16 mouse cellular contexts compared by ENCODE assay signal in genomic region chrX:99555976-99556781, GRCm38 (mm10).
DNase-seq lines count a peak whose midpoint lies in the region; ATAC-seq and TF ChIP-seq lines count a peak whose summit lies in the region.
"Had no signal": no experiment of that assay in that cellular context is flagged by ENCODE, and none has a peak within 500 bp of the region (broad histone marks: within the 10 kb centered on the region; RNA-seq: fewer than 3 reads in every experiment).

No protein-coding gene starts in this region.

- H3K4me1 ChIP-seq in forebrain, embryonic 14.5 days (ENCODE audit: control insufficient read depth, insufficient read depth, low read length) = peaks cover 11% of the 10 kb centered on the region
- peaks cover 8% of the 10 kb centered on the region for H3K4me1 ChIP-seq in midbrain, embryonic 15.5 days
- no peaks in the 10 kb centered on the region for H3K4me1 ChIP-seq in lung, postnatal 0 days (ENCODE audit: insufficient read depth, low read depth, low read length)
- H3K4me1 ChIP-seq: embryonic facial prominence, embryonic 12.5 days had no signal

- H3K27ac ChIP-seq in forebrain, embryonic 14.5 days (ENCODE audit: low read depth, low read length) = peak overlapping the region; percentile 82
- no peak overlapping the region for H3K27ac ChIP-seq in midbrain, embryonic 15.5 days
- no peak overlapping the region for H3K27ac ChIP-seq in lung, postnatal 0 days (ENCODE audit: low read length)
- H3K27ac ChIP-seq: embryonic facial prominence, embryonic 12.5 days; kidney, postnatal 0 days; macrophage had no signal

- DNase-seq in 3T3-L1 (ENCODE audit: low read depth, low spot score) (peak; percentile 41), ES-CJ7 (ENCODE audit: low read depth, low spot score) (peak; percentile 50)
- peak; percentile 88 for DNase-seq in forebrain, embryonic 14.5 days (ENCODE audit: low spot score)
- no peak for DNase-seq in natural killer cell, adult 2 months (ENCODE audit: low spot score in 2 of 2)
- no peak for DNase-seq in lung, postnatal 0 days (ENCODE audit: low spot score)
- DNase-seq: adrenal gland, postnatal 25 days; cerebellum, adult 8-10 months; liver; lung, adult 18-20 months; thymus, postnatal 36 days had no signal

- WGBS in forebrain, embryonic 14.5 days = 27% methylated on average over 13 of the region's 13 CpGs
- WGBS in midbrain, embryonic 15.5 days = 39% methylated on average over 13 of the region's 13 CpGs
- WGBS in lung, postnatal 0 days = 59% methylated on average over 13 of the region's 13 CpGs

- no peak for TF ChIP-seq EP300 in lung, postnatal 0 days (IDR thresholded peaks at IDR 0.05)

- no peak overlapping the region for H3K9ac ChIP-seq in forebrain, embryonic 14.5 days (ENCODE audit: low read length)
- no peak overlapping the region for H3K9ac ChIP-seq in midbrain, embryonic 15.5 days
- no peak overlapping the region for H3K9ac ChIP-seq in lung, postnatal 0 days (replicated peaks; ENCODE audit: low read depth)
- H3K9ac ChIP-seq: embryonic facial prominence, embryonic 12.5 days; heart, embryonic 12.5 days had no signal

- H3K4me2 ChIP-seq in forebrain, embryonic 14.5 days (ENCODE audit: low read length) = no peak overlapping the region
- no peak overlapping the region for H3K4me2 ChIP-seq in midbrain, embryonic 15.5 days
- H3K4me2 ChIP-seq in lung, postnatal 0 days (replicated peaks; ENCODE audit: low read depth, low read length) = no peak overlapping the region
- H3K4me2 ChIP-seq: embryonic facial prominence, embryonic 12.5 days; heart, embryonic 12.5 days had no signal

- no peak for TF ChIP-seq CTCF in lung, postnatal 0 days (IDR thresholded peaks at IDR 0.05)

- ATAC-seq in forebrain, embryonic 14.5 days = peak; percentile 79
- ATAC-seq in midbrain, embryonic 15.5 days (replicated peaks) = peak; percentile 50; the same call in 1 of the 2 replicates
- ATAC-seq in lung, postnatal 0 days = no peak
- ATAC-seq in megakaryocyte progenitor cell, adult 5-6 weeks (replicated peaks; ENCODE audit: poor library complexity) = no peak

- H3K27me3 ChIP-seq in forebrain, embryonic 14.5 days (replicated peaks; ENCODE audit: control insufficient read depth, insufficient read depth, low read length) = 0 out of 2 replicates have a peak, but pooled peaks cover 2% of the 10 kb centered on the region
- peaks cover 47% of the 10 kb centered on the region for H3K27me3 ChIP-seq in midbrain, embryonic 15.5 days (replicated peaks)
- no peaks in the 10 kb centered on the region for H3K27me3 ChIP-seq in lung, postnatal 0 days (replicated peaks; ENCODE audit: insufficient read depth, low read length)

- no peaks in the 10 kb centered on the region for H3K36me3 ChIP-seq in forebrain, embryonic 14.5 days (ENCODE audit: control insufficient read depth, insufficient read depth, low read length)
- no peaks in the 10 kb centered on the region for H3K36me3 ChIP-seq in midbrain, embryonic 15.5 days (replicated peaks)
- H3K36me3 ChIP-seq in lung, postnatal 0 days (ENCODE audit: insufficient read depth, low read length) = no peaks in the 10 kb centered on the region
- H3K36me3 ChIP-seq: embryonic facial prominence, embryonic 12.5 days; heart, embryonic 12.5 days had no signal

- no peak overlapping the region for H3K4me3 ChIP-seq in forebrain, embryonic 14.5 days (ENCODE audit: low read depth, low read length)
- no peak overlapping the region for H3K4me3 ChIP-seq in midbrain, embryonic 15.5 days
- no peak overlapping the region for H3K4me3 ChIP-seq in lung, postnatal 0 days (ENCODE audit: low read depth, low read length)
- H3K4me3 ChIP-seq: embryonic facial prominence, embryonic 12.5 days; heart, embryonic 12.5 days had no signal

- no peaks in the 10 kb centered on the region for H3K9me3 ChIP-seq in forebrain, embryonic 14.5 days (replicated peaks; ENCODE audit: control insufficient read depth, low read length)
- H3K9me3 ChIP-seq in midbrain, embryonic 15.5 days = no peaks in the 10 kb centered on the region
- no peaks in the 10 kb centered on the region for H3K9me3 ChIP-seq in lung, postnatal 0 days (ENCODE audit: low read length)
- H3K9me3 ChIP-seq: embryonic facial prominence, embryonic 12.5 days; heart, embryonic 12.5 days had no signal

Comparison
In these comparisons a context has a peak if more than half of its experiments do, and no peak if none do; other contexts are left out.
1. DNase-seq: peak in 3T3-L1 (single experiment), ES-CJ7 (single experiment) and forebrain, embryonic 14.5 days (single experiment); none in natural killer cell, adult 2 months (0 of 2) and lung, postnatal 0 days (single experiment).
2. ATAC-seq: peak in forebrain, embryonic 14.5 days (single experiment) and midbrain, embryonic 15.5 days (single experiment); none in lung, postnatal 0 days (single experiment) and megakaryocyte progenitor cell, adult 5-6 weeks (single experiment).